Mouse (Mus musculus): ENCODE results near the gene Igsf11.

- no peak for TF ChIP-seq CTCF (IDR thresholded peaks at IDR 0.05; ENCODE audit: low read depth, low read length)
- no peak for TF ChIP-seq POLR2A (IDR thresholded peaks at IDR 0.05; ENCODE audit: extremely low read depth, insufficient read depth, low read length)
Measured at GRCm38 (mm10) chr16:39031350-39031749, 138.9 kb downstream of the Igsf11 start.

All from liver, adult 2 months (tissue).